In genomic region chr10:21819686-21820085, GRCm38 (mm10) we compare ENCODE assay signal across 26 mouse cellular contexts.
DNase-seq lines count a peak whose midpoint lies in the region; ATAC-seq and TF ChIP-seq lines count a peak whose summit lies in the region.
"Had no signal": no experiment of that assay in that cellular context is flagged by ENCODE, and none has a peak within 500 bp of the region (broad histone marks: within the 10 kb centered on the region; RNA-seq: fewer than 3 reads in every experiment).

No protein-coding gene starts in this region.

- H3K36me3 ChIP-seq in hindbrain, embryonic 12.5 days, result no peaks in the 10 kb centered on the region
- H3K36me3 ChIP-seq in hindbrain, embryonic 10.5 days, result no peaks in the 10 kb centered on the region
- H3K36me3 ChIP-seq in neural tube, embryonic 13.5 days, result no peaks in the 10 kb centered on the region
- H3K36me3 ChIP-seq in CH12.LX (replicated peaks in 1 of 2; ENCODE audit: control insufficient read depth in 1 of 2, insufficient read depth in 1 of 2, low read length in 1 of 2), result no peaks in the 10 kb centered on the region
- no peaks in the 10 kb centered on the region for H3K36me3 ChIP-seq in limb, embryonic 12.5 days
- H3K36me3 ChIP-seq: forebrain, embryonic 10.5 days; G1E; heart, embryonic 13.5 days; midbrain, embryonic 12.5 days had no signal

- H3K9ac ChIP-seq in hindbrain, embryonic 12.5 days, result no peak overlapping the region
- no peak overlapping the region for H3K9ac ChIP-seq in neural tube, embryonic 13.5 days
- no peak overlapping the region for H3K9ac ChIP-seq in CH12.LX (ENCODE audit: insufficient read depth, low read depth)
- H3K9ac ChIP-seq in limb, embryonic 12.5 days (replicated peaks), result no peak overlapping the region
- H3K9ac ChIP-seq: forebrain, postnatal 0 days; heart, embryonic 13.5 days; midbrain, embryonic 12.5 days had no signal

- no peaks in the 10 kb centered on the region for H3K9me3 ChIP-seq in hindbrain, embryonic 12.5 days (replicated peaks)
- no peaks in the 10 kb centered on the region for H3K9me3 ChIP-seq in hindbrain, embryonic 10.5 days
- no peaks in the 10 kb centered on the region for H3K9me3 ChIP-seq in neural tube, embryonic 13.5 days
- H3K9me3 ChIP-seq in CH12.LX (replicated peaks; ENCODE audit: low read length), result no peaks in the 10 kb centered on the region
- H3K9me3 ChIP-seq in limb, embryonic 12.5 days, result no peaks in the 10 kb centered on the region
- H3K9me3 ChIP-seq: forebrain, embryonic 10.5 days; G1E; heart, embryonic 13.5 days; midbrain, embryonic 12.5 days had no signal

- no peak overlapping the region for H3K4me2 ChIP-seq in hindbrain, embryonic 12.5 days (replicated peaks)
- H3K4me2 ChIP-seq in neural tube, embryonic 13.5 days, result no peak overlapping the region
- no peak overlapping the region for H3K4me2 ChIP-seq in CH12.LX (ENCODE audit: insufficient read depth, low read depth, poor library complexity, severe bottlenecking)
- H3K4me2 ChIP-seq in limb, embryonic 12.5 days, result no peak overlapping the region
- H3K4me2 ChIP-seq: heart, embryonic 13.5 days; midbrain, embryonic 12.5 days had no signal

- no peak for TF ChIP-seq CTCF in CH12.LX (conservative IDR thresholded peaks at IDR 0.05 in 1 of 2, IDR thresholded peaks at IDR 0.05 in 1 of 2; ENCODE audit: low read depth in 2 of 2, low read length in 2 of 2)

- H3K4me1 ChIP-seq in hindbrain, embryonic 12.5 days, result peaks cover 11% of the 10 kb centered on the region
- H3K4me1 ChIP-seq in hindbrain, embryonic 10.5 days (replicated peaks), result peaks cover 17% of the 10 kb centered on the region
- H3K4me1 ChIP-seq in neural tube, embryonic 13.5 days (replicated peaks), result peaks cover 7% of the 10 kb centered on the region
- peaks cover 3 to 31% of the 10 kb centered on the region in 2 experiments for H3K4me1 ChIP-seq in CH12.LX (ENCODE audit: control insufficient read depth in 1 of 2, insufficient read depth in 2 of 2)
- peaks cover 10% of the 10 kb centered on the region; the same call in 1 of the 2 replicates for H3K4me1 ChIP-seq in limb, embryonic 12.5 days (replicated peaks)
- H3K4me1 ChIP-seq: midbrain, embryonic 12.5 days had no signal

- no peaks in the 10 kb centered on the region for H3K79me2 ChIP-seq in CH12.LX (replicated peaks; ENCODE audit: control insufficient read depth, extremely low read depth, insufficient read depth, poor library complexity, severe bottlenecking)

- in situ Hi-C loops in CH12.LX (cut with MboI; ENCODE audit: low pct_ligation_motif_present, low pct_unique_long_range_greater_than_20kb, low sequenced_read_pairs), result no loop called here

- 0 out of 2 replicates have a peak overlapping the region, but pooled peaks have one; percentile 30 for H3K27ac ChIP-seq in hindbrain, embryonic 12.5 days
- H3K27ac ChIP-seq in hindbrain, embryonic 10.5 days, result no peak overlapping the region
- peak overlapping the region; percentile 33; the same call in 1 of the 2 replicates for H3K27ac ChIP-seq in neural tube, embryonic 13.5 days (replicated peaks)
- H3K27ac ChIP-seq in CH12.LX (ENCODE audit: insufficient read depth, low read depth), result no peak overlapping the region
- H3K27ac ChIP-seq in limb, embryonic 12.5 days, result no peak overlapping the region
- H3K27ac ChIP-seq: forebrain, embryonic 10.5 days; heart, adult 2 months; heart, embryonic 13.5 days; kidney, postnatal 0 days; midbrain, embryonic 12.5 days had no signal

- no peak for TF ChIP-seq POLR2A in CH12.LX (IDR thresholded peaks at IDR 0.05; ENCODE audit: low read depth, low read length)

- no peak for TF ChIP-seq EP300 in CH12.LX (IDR thresholded peaks at IDR 0.05; ENCODE audit: low read length)

- ATAC-seq in hindbrain, embryonic 12.5 days (ENCODE audit: low FRiP score), result no peak
- ATAC-seq in neural tube, embryonic 13.5 days (ENCODE audit: low read depth), result no peak
- peak; percentile 31; the same call in 1 of the 2 replicates for ATAC-seq in limb, embryonic 12.5 days (ENCODE audit: insufficient number of reproducible peaks, insufficient read depth, low FRiP score, low TSS enrichment, low read depth)
- ATAC-seq: forebrain, postnatal 0 days; inflammation-experienced regulatory T-cells, adult 6 months; lung, postnatal 0 days had no signal

- no peaks in the 10 kb centered on the region for H3K27me3 ChIP-seq in hindbrain, embryonic 12.5 days
- no peaks in the 10 kb centered on the region for H3K27me3 ChIP-seq in hindbrain, embryonic 10.5 days (ENCODE audit: insufficient read depth, poor library complexity, severe bottlenecking)
- no peaks in the 10 kb centered on the region for H3K27me3 ChIP-seq in neural tube, embryonic 13.5 days
- no peaks in the 10 kb centered on the region for H3K27me3 ChIP-seq in CH12.LX (replicated peaks)
- H3K27me3 ChIP-seq in limb, embryonic 12.5 days, result no peaks in the 10 kb centered on the region
- H3K27me3 ChIP-seq: heart, embryonic 13.5 days; midbrain, embryonic 12.5 days had no signal

- TF ChIP-seq RAD21 in CH12.LX (IDR thresholded peaks at IDR 0.05; ENCODE audit: low read depth, low read length), result no peak

- no peak overlapping the region for H3K4me3 ChIP-seq in hindbrain, embryonic 12.5 days
- H3K4me3 ChIP-seq in hindbrain, embryonic 10.5 days, result no peak overlapping the region
- H3K4me3 ChIP-seq in neural tube, embryonic 13.5 days, result no peak overlapping the region
- H3K4me3 ChIP-seq in CH12.LX (replicated peaks in 1 of 3; ENCODE audit: low read depth in 2 of 3, low read length in 2 of 3, poor library complexity in 1 of 3), result no peak overlapping the region
- no peak overlapping the region for H3K4me3 ChIP-seq in limb, embryonic 12.5 days (replicated peaks)
- H3K4me3 ChIP-seq: forebrain, embryonic 10.5 days; heart, adult 2 months; heart, embryonic 13.5 days; midbrain, embryonic 12.5 days had no signal

- dilution Hi-C loops in CH12.LX (cut with MboI; ENCODE audit: extremely low pct_ligation_motif_present, extremely low pct_unique_long_range_greater_than_20kb, low sequenced_read_pairs), result no loop called here

- no peak for DNase-seq in hindbrain, embryonic 10.5 days (ENCODE audit: low spot score)
- no peak for DNase-seq in neural tube, embryonic 10.5 days (ENCODE audit: extremely low spot score, low spot score)
- peak; percentile 49 for DNase-seq in CH12.LX (ENCODE audit: extremely low read depth)
- DNase-seq in cerebellum, postnatal 14 days, result no peak
- DNase-seq: adrenal gland, adult 2 months; cerebellum, adult 11 months; cerebellum, adult 9-11 months; forebrain, postnatal 0 days; gastrocnemius, postnatal 25 days; heart, adult 2 months; heart, postnatal 14 days; kidney, adult 2 months; layer of hippocampus, adult 9-11 months; retina, postnatal 1 day; right cerebral cortex, postnatal 25 days; spleen, adult 18-20 months had no signal

- 82% methylated on average over 3 of the region's 3 CpGs for WGBS in hindbrain, embryonic 12.5 days
- 83% methylated on average over 3 of the region's 3 CpGs for WGBS in hindbrain, embryonic 10.5 days
- WGBS in neural tube, embryonic 13.5 days, result 72% methylated on average over 3 of the region's 3 CpGs
- WGBS in limb, embryonic 12.5 days, result 80% methylated on average over 3 of the region's 3 CpGs

TF ChIP-seq in CH12.LX, 34 proteins besides CTCF, POLR2A, EP300 and RAD21:
- TF ChIP-seq ZNF384 (IDR thresholded peaks at IDR 0.05; ENCODE audit: low read depth, low read length) (no peak), JUN (IDR thresholded peaks at IDR 0.05; ENCODE audit: insufficient read depth, low read depth, low read length) (no peak), NELFE (IDR thresholded peaks at IDR 0.05; ENCODE audit: low read depth, low read length) (no peak), CHD1 (IDR thresholded peaks at IDR 0.05; ENCODE audit: low read depth, low read length) (no peak), TCF12 (IDR thresholded peaks at IDR 0.05; ENCODE audit: low read depth, low read length) (no peak), SIN3A (IDR thresholded peaks at IDR 0.05; ENCODE audit: low read length) (no peak), ETS1 (conservative IDR thresholded peaks at IDR 0.05; ENCODE audit: low read depth, low read length) (no peak), ELF1 (IDR thresholded peaks at IDR 0.05; ENCODE audit: low read depth, low read length) (no peak), USF2 (conservative IDR thresholded peaks at IDR 0.05; ENCODE audit: low read depth, low read length) (no peak), USF1 (IDR thresholded peaks at IDR 0.05; ENCODE audit: low read depth, low read length) (no peak), NRF1 (IDR thresholded peaks at IDR 0.05; ENCODE audit: low read depth, low read length) (no peak)

Comparison
In these comparisons a context has a peak if more than half of its experiments do, and no peak if none do; other contexts are left out.
1. H3K27ac ChIP-seq: peak in hindbrain, embryonic 12.5 days (single experiment) and neural tube, embryonic 13.5 days (single experiment); none in hindbrain, embryonic 10.5 days (single experiment), CH12.LX (single experiment) and limb, embryonic 12.5 days (single experiment).